Mouse (Mus musculus): ENCODE measurements around the gene Abhd2. TPM values are rescaled to one million over a fixed set of nuclear protein-coding genes. Genes with fewer than 3 reads are reported as not detected.

Gene Abhd2
- polyA plus RNA-seq, 1 experiment from 2014 or later: 11.6 TPM

GRCm38 (mm10) chr7:79309247-79310190 is 36.5 kb downstream of the Abhd2 start:
- Histone ChIP-seq H3K4me1 (ENCODE audit: control insufficient read depth, insufficient read depth, low read length) (peaks cover 32% of the 10 kb centered on the region), H3K27ac (ENCODE audit: low read depth, low read length) (peak overlapping the region; percentile 48; the same call in 1 of the 2 replicates), H3K4me2 (no peak overlapping the region), H3K9me3 (ENCODE audit: control insufficient read depth, low read length) (no peaks in the 10 kb centered on the region), H3K4me3 (ENCODE audit: low read depth, low read length) (no peak overlapping the region), H3K9ac (ENCODE audit: low read length) (peak overlapping the region; percentile 5; the same call in 1 of the 2 replicates), H3K27me3 (ENCODE audit: control insufficient read depth, insufficient read depth, low read length) (no peaks in the 10 kb centered on the region), H3K36me3 (ENCODE audit: control insufficient read depth, insufficient read depth, low read length) (no peaks in the 10 kb centered on the region)
- ATAC-seq (ENCODE audit: low FRiP score) (0 out of 2 replicates have a peak, but pooled peaks have one; percentile 14), DNase-seq (ENCODE audit: low spot score, missing footprints) (peak; percentile 88)
- WGBS: 50% methylated on average over 19 of the region's 19 CpGs

DNA sequence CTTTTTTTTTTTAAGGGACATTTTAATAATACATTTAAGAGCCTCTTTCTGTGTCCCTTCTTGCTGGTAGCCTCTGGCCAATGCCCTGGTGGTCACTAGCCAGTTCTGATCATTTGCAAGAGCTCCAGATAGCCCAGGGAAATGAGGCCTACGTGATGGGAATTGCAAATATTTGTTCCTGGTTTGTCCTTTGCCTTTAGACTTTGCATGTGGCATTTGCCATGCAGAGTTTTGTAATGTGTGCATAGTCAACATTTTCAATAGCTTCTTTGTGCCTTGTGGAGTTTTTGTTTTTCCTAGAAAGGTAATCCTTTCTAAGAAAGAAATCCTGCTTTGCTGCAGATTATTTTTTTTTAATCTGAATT is 37.2 kb downstream of the Abhd2 start:
- H3K27me3 ChIP-seq (ENCODE audit: control insufficient read depth, insufficient read depth, low read length): no peaks in the 10 kb centered on the region
- DNase-seq (ENCODE audit: low spot score, missing footprints): peak; percentile 85
- WGBS: 29% methylated on average over 1 of the region's 1 CpGs
- peak overlapping the region; percentile 48; the same call in 1 of the 2 replicates for H3K27ac ChIP-seq (ENCODE audit: low read depth, low read length)
- H3K9ac ChIP-seq (ENCODE audit: low read length): no peak overlapping the region
- no peak overlapping the region for H3K4me2 ChIP-seq
- H3K36me3 ChIP-seq (ENCODE audit: control insufficient read depth, insufficient read depth, low read length): no peaks in the 10 kb centered on the region
- H3K9me3 ChIP-seq (ENCODE audit: control insufficient read depth, low read length): no peaks in the 10 kb centered on the region
- H3K4me3 ChIP-seq (ENCODE audit: low read depth, low read length): no peak overlapping the region
- H3K4me1 ChIP-seq (ENCODE audit: control insufficient read depth, insufficient read depth, low read length): peaks cover 35% of the 10 kb centered on the region
- ATAC-seq (ENCODE audit: low FRiP score): no peak; the same call in 1 of the 2 replicates

- Histone ChIP-seq H3K4me1 (ENCODE audit: control insufficient read depth, insufficient read depth, low read length) (peaks cover 45% of the 10 kb centered on the region), H3K27ac (ENCODE audit: low read depth, low read length) (no peak overlapping the region)
Measured at GRCm38 (mm10) chr7:79311420-79311988, 38.5 kb downstream of the Abhd2 start.

DNA sequence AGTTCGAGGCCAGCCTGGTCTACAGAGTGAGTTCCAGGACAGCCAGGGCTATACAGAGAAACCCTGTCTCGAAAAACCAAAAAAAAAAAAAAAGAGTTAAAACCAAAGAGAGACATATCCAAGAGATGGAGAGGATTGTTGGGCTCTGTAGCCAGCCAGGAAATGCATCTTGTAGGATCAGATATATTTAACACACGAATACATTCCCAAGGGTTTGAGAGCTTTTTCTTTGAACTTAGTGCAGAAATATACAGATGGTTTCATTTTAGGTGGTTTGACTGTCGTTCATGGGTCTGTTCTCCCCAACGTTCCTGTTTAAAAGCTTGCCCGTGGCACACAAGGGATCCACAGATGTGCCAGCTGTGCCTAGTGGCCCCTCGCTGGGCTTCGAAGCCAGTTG is 39.2 kb downstream of the Abhd2 start:
- WGBS: 87% methylated on average over 7 of the region's 8 CpGs
- Histone ChIP-seq H3K4me2 (no peak overlapping the region), H3K4me3 (ENCODE audit: low read depth, low read length) (no peak overlapping the region), H3K36me3 (ENCODE audit: control insufficient read depth, insufficient read depth, low read length) (no peaks in the 10 kb centered on the region), H3K9me3 (ENCODE audit: control insufficient read depth, low read length) (no peaks in the 10 kb centered on the region), H3K4me1 (ENCODE audit: control insufficient read depth, insufficient read depth, low read length) (peaks cover 46% of the 10 kb centered on the region), H3K27me3 (ENCODE audit: control insufficient read depth, insufficient read depth, low read length) (no peaks in the 10 kb centered on the region), H3K27ac (ENCODE audit: low read depth, low read length) (no peak overlapping the region), H3K9ac (ENCODE audit: low read length) (no peak overlapping the region)
- ATAC-seq (ENCODE audit: low FRiP score) (no peak), DNase-seq (ENCODE audit: low spot score, missing footprints) (peak; percentile 75)

More at GRCm38 (mm10) chr7:79311420-79311988, 38.5 kb downstream of the Abhd2 start:
- no peaks in the 10 kb centered on the region for H3K36me3 ChIP-seq (ENCODE audit: control insufficient read depth, insufficient read depth, low read length)
- no peaks in the 10 kb centered on the region for H3K27me3 ChIP-seq (ENCODE audit: control insufficient read depth, insufficient read depth, low read length)
- 95% methylated on average over 5 of the region's 5 CpGs for WGBS
- peak; percentile 85 for DNase-seq (ENCODE audit: low spot score, missing footprints)
- no peaks in the 10 kb centered on the region for H3K9me3 ChIP-seq (ENCODE audit: control insufficient read depth, low read length)
- H3K4me2 ChIP-seq: no peak overlapping the region
- no peak for ATAC-seq (ENCODE audit: low FRiP score)
- H3K4me3 ChIP-seq (ENCODE audit: low read depth, low read length): no peak overlapping the region
- no peak overlapping the region for H3K9ac ChIP-seq (ENCODE audit: low read length)

- H3K27me3 ChIP-seq (ENCODE audit: control insufficient read depth, insufficient read depth, low read length): no peaks in the 10 kb centered on the region
- no peak overlapping the region for H3K4me2 ChIP-seq
- DNase-seq (ENCODE audit: low spot score, missing footprints) (no peak), ATAC-seq (ENCODE audit: low FRiP score) (no peak)
- H3K9me3 ChIP-seq (ENCODE audit: control insufficient read depth, low read length): no peaks in the 10 kb centered on the region
- no peak overlapping the region for H3K4me3 ChIP-seq (ENCODE audit: low read depth, low read length)
- no peak overlapping the region for H3K27ac ChIP-seq (ENCODE audit: low read depth, low read length)
- peaks cover 49% of the 10 kb centered on the region for H3K4me1 ChIP-seq (ENCODE audit: control insufficient read depth, insufficient read depth, low read length)
- no peaks in the 10 kb centered on the region for H3K36me3 ChIP-seq (ENCODE audit: control insufficient read depth, insufficient read depth, low read length)
- WGBS: 82% methylated on average over 12 of the region's 12 CpGs
- no peak overlapping the region for H3K9ac ChIP-seq (ENCODE audit: low read length)
Measured at GRCm38 (mm10) chr7:79313519-79314059, 40.6 kb downstream of the Abhd2 start.

- 69% methylated on average over 5 of the region's 5 CpGs for WGBS
- no peak for DNase-seq (ENCODE audit: low spot score, missing footprints)
- no peaks in the 10 kb centered on the region for H3K36me3 ChIP-seq (ENCODE audit: control insufficient read depth, insufficient read depth, low read length)
- H3K9ac ChIP-seq (ENCODE audit: low read length): no peak overlapping the region
- no peak overlapping the region for H3K4me2 ChIP-seq
- ATAC-seq (ENCODE audit: low FRiP score): no peak
- H3K4me1 ChIP-seq (ENCODE audit: control insufficient read depth, insufficient read depth, low read length): peaks cover 40% of the 10 kb centered on the region
- H3K27me3 ChIP-seq (ENCODE audit: control insufficient read depth, insufficient read depth, low read length): no peaks in the 10 kb centered on the region
- no peak overlapping the region for H3K4me3 ChIP-seq (ENCODE audit: low read depth, low read length)
- H3K27ac ChIP-seq (ENCODE audit: low read depth, low read length): no peak overlapping the region
- no peaks in the 10 kb centered on the region for H3K9me3 ChIP-seq (ENCODE audit: control insufficient read depth, low read length)
Measured at GRCm38 (mm10) chr7:79314517-79314916, 41.5 kb downstream of the Abhd2 start.

GRCm38 (mm10) chr7:79315149-79315548 is 42.1 kb downstream of the Abhd2 start:
- ATAC-seq (ENCODE audit: low FRiP score) (no peak), DNase-seq (ENCODE audit: low spot score, missing footprints) (no peak)
- H3K27me3 ChIP-seq (ENCODE audit: control insufficient read depth, insufficient read depth, low read length): no peaks in the 10 kb centered on the region
- H3K9me3 ChIP-seq (ENCODE audit: control insufficient read depth, low read length): no peaks in the 10 kb centered on the region
- no peak overlapping the region for H3K27ac ChIP-seq (ENCODE audit: low read depth, low read length)
- peaks cover 34% of the 10 kb centered on the region for H3K4me1 ChIP-seq (ENCODE audit: control insufficient read depth, insufficient read depth, low read length)
- WGBS: 74% methylated on average over 8 of the region's 8 CpGs
- H3K9ac ChIP-seq (ENCODE audit: low read length): no peak overlapping the region
- no peak overlapping the region for H3K4me3 ChIP-seq (ENCODE audit: low read depth, low read length)
- no peak overlapping the region for H3K4me2 ChIP-seq
- H3K36me3 ChIP-seq (ENCODE audit: control insufficient read depth, insufficient read depth, low read length): no peaks in the 10 kb centered on the region

DNA sequence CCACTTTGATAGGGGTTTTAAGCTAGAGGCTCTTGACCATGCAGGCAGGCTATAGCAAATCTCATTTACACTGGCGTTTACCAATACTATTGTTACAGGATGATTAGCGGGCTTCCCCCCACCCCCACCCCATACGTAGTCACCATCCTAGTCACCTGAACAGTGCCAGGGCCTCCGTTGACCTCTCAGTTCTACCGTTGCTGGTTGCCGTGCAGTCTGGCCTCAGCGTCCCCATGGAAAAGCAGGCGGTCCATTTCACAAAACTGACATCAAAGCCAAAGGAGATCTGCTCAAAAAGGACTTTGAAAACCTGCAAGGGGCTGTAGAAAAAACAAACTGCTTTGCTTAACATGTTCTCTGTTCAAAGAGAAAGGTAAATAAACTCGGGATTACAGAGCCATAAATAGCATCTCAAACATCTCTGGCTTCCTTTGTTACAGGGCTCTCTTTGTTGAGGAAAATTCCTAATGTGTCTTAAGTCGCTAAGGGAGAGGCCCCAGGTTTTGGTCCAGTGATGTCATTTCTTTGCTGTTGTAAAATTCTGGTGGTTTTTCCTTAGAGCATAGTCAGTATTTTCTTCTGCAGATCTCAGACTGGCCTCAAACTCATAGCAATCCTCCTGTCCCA is 43.2 kb downstream of the Abhd2 start:
- Histone ChIP-seq H3K4me3 (ENCODE audit: low read depth, low read length) (no peak overlapping the region), H3K36me3 (ENCODE audit: control insufficient read depth, insufficient read depth, low read length) (no peaks in the 10 kb centered on the region), H3K4me1 (ENCODE audit: control insufficient read depth, insufficient read depth, low read length) (peaks cover 26% of the 10 kb centered on the region), H3K9me3 (ENCODE audit: control insufficient read depth, low read length) (no peaks in the 10 kb centered on the region), H3K9ac (ENCODE audit: low read length) (no peak overlapping the region), H3K4me2 (no peak overlapping the region), H3K27me3 (ENCODE audit: control insufficient read depth, insufficient read depth, low read length) (no peaks in the 10 kb centered on the region), H3K27ac (ENCODE audit: low read depth, low read length) (no peak overlapping the region)
- ATAC-seq (ENCODE audit: low FRiP score) (no peak), DNase-seq (ENCODE audit: low spot score, missing footprints) (no peak)
- 11% methylated on average over 10 of the region's 10 CpGs for WGBS

Data from midbrain, embryonic 11.5 days (tissue).